Mouse (Mus musculus): Measurements from ENCODE around the gene Slc25a16.

The Slc25a16 gene

DNA sequence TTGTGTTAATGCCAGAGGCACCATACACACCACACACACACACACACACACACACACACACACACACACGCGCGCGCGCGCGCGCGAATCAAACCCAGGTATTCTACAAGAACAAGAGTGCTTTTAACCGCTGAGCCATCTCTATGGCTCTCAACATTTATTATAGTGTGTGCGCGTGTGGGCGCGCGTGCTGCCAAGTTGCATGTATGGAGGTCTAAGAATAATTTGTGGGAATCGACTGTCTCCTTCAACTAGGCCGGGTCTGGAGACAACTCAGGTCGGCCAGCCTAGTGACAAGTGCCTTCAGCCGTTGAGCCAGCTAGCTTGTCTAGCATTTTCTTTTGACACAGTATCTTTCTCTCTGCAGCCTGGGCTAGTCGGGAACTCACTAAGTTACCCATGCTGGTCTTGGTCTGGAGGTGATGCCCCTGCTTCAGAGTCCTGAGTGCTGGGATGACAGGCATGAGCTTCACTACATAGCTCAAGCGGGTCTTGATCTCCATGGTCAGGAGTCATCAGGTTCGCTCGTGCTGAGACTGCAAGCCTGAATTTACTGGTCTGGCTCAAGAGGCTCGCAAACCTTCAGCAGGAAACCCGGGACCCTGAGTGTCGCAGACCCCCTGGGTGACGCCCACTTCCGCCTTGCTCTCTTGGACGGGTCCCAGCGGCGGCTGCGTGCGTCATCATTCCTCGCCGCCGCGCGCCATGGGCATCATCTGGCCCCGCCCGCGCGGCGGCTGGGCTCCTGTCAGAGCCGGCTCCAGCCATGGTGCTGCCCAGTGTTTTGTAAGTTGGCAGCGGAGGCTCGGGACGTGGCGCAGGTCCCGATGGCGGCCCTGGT, at the start of gene Slc25a16:
Gene Slc25a16 (plus strand): TSS at position 709 of the 841 bp plus-strand sequence.
- DNase-seq (ENCODE audit: low read depth) = peak; percentile 98

- no peak for DNase-seq (ENCODE audit: low read depth)
Measured at GRCm38 (mm10) chr10:62874828-62875227, 45.6 kb upstream of the Slc25a16 start.

DNA sequence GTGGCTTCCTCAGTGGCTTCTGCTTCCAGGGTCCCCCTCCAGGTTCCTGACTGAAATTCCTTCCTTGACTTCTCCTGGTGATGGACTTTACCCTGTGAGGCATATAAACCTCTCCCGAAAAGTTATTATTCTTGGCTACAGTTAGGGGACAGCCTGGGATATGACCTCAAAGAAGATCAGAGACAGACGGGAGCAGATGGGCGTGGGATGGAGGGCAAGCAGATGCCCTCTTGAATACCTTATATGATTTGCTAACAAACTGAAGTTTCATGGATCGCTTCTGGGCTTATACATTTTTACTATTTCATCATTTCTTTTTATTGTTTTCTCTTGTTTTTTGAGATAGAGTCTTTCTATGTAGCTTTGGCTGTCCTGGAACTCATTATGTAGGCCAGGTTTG, 44.9 kb upstream of the Slc25a16 start:
- DNase-seq (ENCODE audit: low read depth) = no peak

- DNase-seq (ENCODE audit: low read depth) = no peak
Measured at GRCm38 (mm10) chr10:62878056-62878455, 42.4 kb upstream of the Slc25a16 start.

- DNase-seq (ENCODE audit: low read depth) = peak; percentile 68
Measured at GRCm38 (mm10) chr10:62881211-62881610, 39.2 kb upstream of the Slc25a16 start.

DNA sequence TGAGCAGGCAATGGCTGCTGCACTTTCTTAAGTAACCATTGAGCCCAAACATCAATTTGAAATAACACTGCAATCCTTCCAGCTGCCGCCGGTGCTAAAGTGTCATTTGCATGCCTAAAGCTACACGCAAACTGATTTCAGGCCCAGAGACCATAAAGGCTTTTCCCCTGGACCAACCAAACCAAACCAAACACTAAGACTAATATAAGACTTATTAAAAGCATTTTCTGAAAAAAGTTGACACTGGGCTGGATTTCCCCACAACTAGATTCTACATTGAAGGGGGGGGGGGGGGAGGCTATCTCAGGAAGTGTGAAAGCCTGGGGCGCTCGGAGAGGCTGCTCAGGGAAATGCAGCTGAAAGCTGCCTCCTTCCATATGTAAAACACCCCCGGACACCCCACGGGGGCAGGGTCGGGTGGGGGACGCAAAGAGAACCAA, 36.5 kb upstream of the Slc25a16 start:
- DNase-seq (ENCODE audit: low read depth) = no peak

GRCm38 (mm10) chr10:62884517-62884916, 35.9 kb upstream of the Slc25a16 start:
- no peak for DNase-seq (ENCODE audit: low read depth)

DNA sequence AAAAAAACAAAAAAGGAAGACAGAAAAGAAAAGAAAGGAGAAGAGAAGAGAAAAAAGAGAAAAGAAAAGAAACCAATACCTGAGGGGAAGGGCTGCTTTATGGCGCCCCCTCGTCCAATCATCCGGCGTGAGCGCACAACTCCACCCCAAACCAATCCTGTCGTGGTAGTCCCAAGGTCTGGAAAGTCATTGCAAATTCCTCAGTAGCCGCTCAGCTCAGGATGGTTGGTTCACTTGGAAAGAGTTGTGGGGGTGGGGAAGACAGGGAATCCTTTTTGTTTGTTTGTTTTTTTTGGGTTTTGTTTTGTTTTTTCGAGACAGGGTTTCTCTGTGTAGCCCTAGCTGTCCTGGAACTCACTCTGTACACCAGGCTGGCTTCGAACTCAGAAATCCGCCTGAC, 35.0 kb upstream of the Slc25a16 start:
- no peak for DNase-seq (ENCODE audit: low read depth)

DNA sequence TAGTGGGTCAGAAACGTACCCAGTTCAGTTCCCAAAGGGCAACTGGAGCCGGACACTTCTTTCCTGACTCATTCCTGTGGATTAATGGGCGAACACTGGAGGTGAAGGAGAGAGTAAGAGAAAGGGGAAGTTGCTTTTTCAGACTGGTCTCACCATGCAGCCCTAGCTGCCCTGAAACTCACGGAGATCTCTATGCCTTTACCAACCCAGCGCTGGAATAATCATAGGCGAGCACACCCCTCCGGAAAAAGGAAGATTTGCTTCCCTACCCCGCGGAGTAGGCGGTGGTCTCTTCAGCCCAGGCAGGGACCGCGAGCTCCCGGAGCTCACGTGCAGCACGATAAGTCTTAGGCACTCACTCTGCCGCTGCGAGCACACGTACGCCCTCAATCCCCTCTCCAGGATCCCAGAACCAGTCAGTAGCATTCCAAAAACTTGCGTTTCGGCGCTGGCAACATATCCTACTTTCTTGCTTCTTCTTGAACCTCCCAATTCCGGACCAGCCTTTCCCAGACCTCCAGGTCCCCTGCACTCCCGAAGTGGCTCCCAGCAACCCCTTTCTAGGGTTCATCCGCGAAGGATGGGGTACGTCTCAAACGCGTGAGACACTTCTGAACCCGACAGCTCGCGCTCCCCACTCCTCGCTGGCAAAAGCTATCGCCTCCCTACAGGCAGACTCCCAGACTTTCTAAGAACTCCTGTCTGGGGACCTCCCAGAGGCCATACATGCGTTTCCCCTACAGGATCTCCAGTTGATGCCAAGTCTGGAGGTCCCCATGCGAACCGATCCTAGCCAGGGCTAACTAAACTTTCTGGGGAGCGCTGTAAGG, 34.2 kb upstream of the Slc25a16 start:
- peak; percentile 29 for DNase-seq (ENCODE audit: low read depth)

- DNase-seq (ENCODE audit: low read depth) = peak; percentile 81
Measured at GRCm38 (mm10) chr10:62886799-62887591, 33.4 kb upstream of the Slc25a16 start.

DNA sequence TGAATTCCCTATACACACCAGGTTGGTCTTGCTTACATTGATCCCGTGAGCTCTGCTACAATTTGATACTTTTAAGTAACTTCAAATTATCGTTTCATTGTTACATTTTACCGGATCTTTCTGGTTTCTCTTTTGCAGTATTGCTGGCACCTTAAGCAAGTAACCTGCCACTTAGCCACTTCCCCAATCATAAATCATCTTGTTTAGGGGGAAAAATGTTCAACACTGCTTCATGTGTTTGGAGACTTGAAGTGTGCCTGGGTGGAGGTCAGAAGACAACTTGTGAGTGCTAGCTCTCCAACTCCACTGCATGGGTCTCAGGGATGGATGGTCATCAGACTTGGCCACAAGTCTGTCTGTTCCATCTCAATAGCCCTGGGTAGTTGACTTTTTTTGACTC, 29.4 kb upstream of the Slc25a16 start:
- no peak for DNase-seq (ENCODE audit: low read depth)

- DNase-seq (ENCODE audit: low read depth) = no peak
Measured at GRCm38 (mm10) chr10:62892549-62893232, 27.7 kb upstream of the Slc25a16 start.

DNA sequence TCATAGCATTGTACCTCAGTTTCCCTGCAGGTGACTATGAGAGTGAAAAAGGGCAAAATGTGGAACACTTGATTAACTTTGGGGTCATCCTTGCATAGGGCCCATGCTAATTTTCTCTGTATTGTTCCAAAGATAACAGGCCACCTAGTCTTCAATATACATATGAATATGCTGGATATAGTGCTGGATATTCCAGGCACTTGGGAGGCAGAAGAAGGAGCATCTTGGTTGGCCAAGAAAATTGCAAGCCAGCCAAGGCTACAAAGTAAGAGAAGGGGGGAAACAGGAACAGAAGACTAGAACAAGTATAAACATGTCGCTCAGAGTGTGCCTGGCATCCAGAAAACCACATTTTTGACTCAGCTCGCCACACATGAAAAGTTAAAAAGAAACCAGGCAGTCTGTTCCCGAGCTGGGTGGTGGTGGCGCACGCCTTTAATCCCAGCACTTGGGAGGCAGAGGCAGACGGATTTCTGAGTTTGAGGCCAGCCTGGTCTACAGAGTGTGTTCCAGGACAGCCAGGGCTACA, 27.0 kb upstream of the Slc25a16 start:
- DNase-seq (ENCODE audit: low read depth) = no peak

DNA sequence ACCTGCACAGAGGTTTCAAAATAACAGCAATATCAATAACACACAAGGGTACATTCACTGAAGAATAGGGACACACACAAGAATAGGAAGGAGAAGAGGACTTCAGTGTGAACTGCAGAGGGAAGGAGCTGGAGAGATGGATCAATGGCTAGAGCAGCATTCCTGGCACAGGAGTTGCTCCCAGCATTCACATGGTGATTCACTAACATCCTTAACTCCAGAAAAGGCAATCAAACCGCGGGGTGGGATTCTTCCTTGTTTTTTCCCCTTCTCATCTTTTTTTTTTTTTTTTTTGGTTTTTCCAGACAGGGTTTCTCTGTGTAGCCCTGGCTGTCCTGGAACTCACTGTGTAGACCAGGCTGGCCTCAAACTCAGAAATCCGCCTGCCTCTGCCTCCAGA, 26.0 kb upstream of the Slc25a16 start:
- no peak for DNase-seq (ENCODE audit: low read depth)

GRCm38 (mm10) chr10:62895386-62895785, 25.0 kb upstream of the Slc25a16 start:
- no peak for DNase-seq (ENCODE audit: low read depth)

DNA sequence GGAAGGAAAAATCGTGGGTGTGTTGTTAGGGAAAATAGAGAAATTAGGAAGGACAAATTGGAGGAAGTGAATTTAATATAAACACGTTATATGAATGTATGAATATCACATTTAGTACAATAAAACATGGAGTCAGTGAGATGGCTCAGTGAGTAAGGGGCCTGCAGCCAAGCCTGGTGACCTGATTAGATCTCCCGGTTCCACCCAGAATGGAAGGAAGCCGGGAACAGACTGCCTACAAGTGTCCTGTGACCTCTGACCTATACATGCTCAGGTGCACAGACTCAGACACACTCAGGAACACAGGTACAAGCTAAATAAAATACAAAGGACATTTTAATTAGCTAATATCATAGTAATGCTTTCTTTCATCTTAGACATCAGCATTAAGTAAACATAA, 24.4 kb upstream of the Slc25a16 start:
- no peak for DNase-seq (ENCODE audit: low read depth)

DNA sequence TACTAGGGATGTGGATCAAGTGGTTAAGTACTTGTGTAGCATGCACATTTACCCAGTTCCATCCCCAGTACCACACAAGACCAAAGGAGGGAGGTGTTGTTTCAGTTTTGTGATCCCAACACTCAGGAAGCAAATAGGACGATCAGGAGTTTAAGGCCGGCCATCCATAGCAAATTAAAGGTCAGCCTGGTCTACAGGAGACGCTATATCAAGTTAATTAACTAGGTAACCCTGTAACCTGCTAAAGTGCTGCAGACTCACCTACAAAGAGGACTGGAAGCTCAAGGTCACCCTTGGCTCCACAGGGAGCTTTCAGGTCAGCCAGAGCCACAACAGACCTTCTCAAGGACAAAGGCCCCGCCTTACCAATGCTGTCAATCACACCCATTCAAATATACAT, 23.7 kb upstream of the Slc25a16 start:
- peak; percentile 50 for DNase-seq (ENCODE audit: low read depth)

DNA sequence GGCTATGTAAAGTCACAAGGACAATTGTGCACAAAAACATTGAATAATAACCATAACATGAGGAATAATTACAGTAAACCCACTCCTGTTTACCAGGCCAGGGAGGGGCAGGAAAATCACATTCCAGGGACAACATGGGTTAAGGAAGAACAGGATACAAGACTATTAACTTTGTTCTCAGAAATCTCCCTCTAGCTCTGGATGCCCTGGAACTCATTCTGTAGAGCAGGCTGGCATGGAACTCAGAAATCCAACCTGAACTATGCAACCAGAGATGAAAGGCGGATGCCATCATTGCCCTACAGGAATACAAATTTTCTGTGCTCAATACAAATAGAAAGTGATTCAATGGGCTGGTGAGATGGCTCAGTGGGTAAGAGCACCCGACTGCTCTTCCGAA, 23.0 kb upstream of the Slc25a16 start:
- DNase-seq (ENCODE audit: low read depth) = no peak

- DNase-seq (ENCODE audit: low read depth) = no peak
Measured at GRCm38 (mm10) chr10:62898061-62898460, 22.4 kb upstream of the Slc25a16 start.

GRCm38 (mm10) chr10:62900144-62900543, 20.3 kb upstream of the Slc25a16 start:
- DNase-seq (ENCODE audit: low read depth) = no peak

- DNase-seq (ENCODE audit: low read depth) = no peak
Measured at GRCm38 (mm10) chr10:62901826-62902225, 18.6 kb upstream of the Slc25a16 start.

Measured in NIH3T3 (cell line).